Mouse (Mus musculus) activated CD4-positive, CD25-positive, alpha-beta regulatory T cell, adult 4 months (primary cell): Measurements from ENCODE around the gene Xcr1. TPM values are rescaled to one million over a fixed set of nuclear protein-coding genes. Genes with fewer than 3 reads are reported as not detected.
A peak's percentile ranks its signal among the peaks of the same experiment; 100 is the strongest.

ENCODE experiments used
- ATAC-seq: one replicate; pipeline ENCODE4 v1.8.0; 2017
- polyA plus RNA-seq, 2 experiments: library from polyadenylated mRNA; unstranded; fragments of 100-300 nt; shearing (Covaris generic); gene quantifications; one replicate each; pipeline ENCODE4 v1.2.1; 2017

Xcr1 gene
- under 1 TPM; 0.64 to 0.67 TPM for polyA plus RNA-seq

GRCm38 (mm10) chr9:123861929-123862328 is at the start of gene Xcr1:
Xcr1 (minus strand) TSS chr9:123862029.
- no peak for ATAC-seq

- ATAC-seq: peak; percentile 95
These were observed 10.2 kb upstream of the Xcr1 start for GRCm38 (mm10) chr9:123872049-123872448.

- ATAC-seq: no peak
These were observed 7.4 kb upstream of the Xcr1 start for GRCm38 (mm10) chr9:123869167-123869784.

GRCm38 (mm10) chr9:123863641-123864040 is 1.8 kb upstream of the Xcr1 start:
- no peak for ATAC-seq

GRCm38 (mm10) chr9:123862895-123863616 is 1.2 kb upstream of the Xcr1 start:
- no peak for ATAC-seq

- no peak for ATAC-seq
These were observed 5.0 kb downstream of the Xcr1 start for GRCm38 (mm10) chr9:123856836-123857235.

GRCm38 (mm10) chr9:123852449-123853390 is 9.1 kb downstream of the Xcr1 start:
- no peak for ATAC-seq

GRCm38 (mm10) chr9:123851713-123852448 is 9.9 kb downstream of the Xcr1 start, which contains the start of gene Fyco1:
Fyco1 (minus strand) TSS chr9:123851899.
- peak; percentile 94 for ATAC-seq

GRCm38 (mm10) chr9:123851062-123851712 is 10.6 kb downstream of the Xcr1 start:
- ATAC-seq: peak; percentile 43

GRCm38 (mm10) chr9:123850705-123851061 is 11.1 kb downstream of the Xcr1 start:
- peak; percentile 21 for ATAC-seq

GRCm38 (mm10) chr9:123849976-123850695 is 11.7 kb downstream of the Xcr1 start:
- ATAC-seq: no peak

GRCm38 (mm10) chr9:123846490-123846889 is 15.3 kb downstream of the Xcr1 start:
- ATAC-seq: no peak

GRCm38 (mm10) chr9:123845120-123845519 is 16.7 kb downstream of the Xcr1 start:
- peak; percentile 61 for ATAC-seq

- no peak for ATAC-seq
These were observed 17.4 kb downstream of the Xcr1 start for GRCm38 (mm10) chr9:123844468-123844867.

GRCm38 (mm10) chr9:123840243-123840642 is 21.6 kb downstream of the Xcr1 start:
- no peak for ATAC-seq

GRCm38 (mm10) chr9:123835851-123836250 is 26.0 kb downstream of the Xcr1 start:
- peak; percentile 65 for ATAC-seq

- no peak for ATAC-seq
These were observed 32.9 kb downstream of the Xcr1 start for GRCm38 (mm10) chr9:123828916-123829315.

- ATAC-seq: no peak
These were observed 35.2 kb downstream of the Xcr1 start for GRCm38 (mm10) chr9:123826631-123827030.

- ATAC-seq: no peak
These were observed 43.2 kb downstream of the Xcr1 start for GRCm38 (mm10) chr9:123818601-123819000.

- no peak for ATAC-seq
These were observed 45.8 kb downstream of the Xcr1 start for GRCm38 (mm10) chr9:123815996-123816395.

GRCm38 (mm10) chr9:123815444-123815843 is 46.4 kb downstream of the Xcr1 start:
- ATAC-seq: no peak
